Mouse (Mus musculus): ENCODE data around the gene Ablim1. TPM values are rescaled to one million over a fixed set of nuclear protein-coding genes. Genes with fewer than 3 reads are reported as not detected.
A peak's percentile ranks its signal among the peaks of the same experiment; 100 is the strongest.

The Ablim1 gene
- polyA plus RNA-seq, 1 experiment from 2014 or later: 26.6 TPM

DNA sequence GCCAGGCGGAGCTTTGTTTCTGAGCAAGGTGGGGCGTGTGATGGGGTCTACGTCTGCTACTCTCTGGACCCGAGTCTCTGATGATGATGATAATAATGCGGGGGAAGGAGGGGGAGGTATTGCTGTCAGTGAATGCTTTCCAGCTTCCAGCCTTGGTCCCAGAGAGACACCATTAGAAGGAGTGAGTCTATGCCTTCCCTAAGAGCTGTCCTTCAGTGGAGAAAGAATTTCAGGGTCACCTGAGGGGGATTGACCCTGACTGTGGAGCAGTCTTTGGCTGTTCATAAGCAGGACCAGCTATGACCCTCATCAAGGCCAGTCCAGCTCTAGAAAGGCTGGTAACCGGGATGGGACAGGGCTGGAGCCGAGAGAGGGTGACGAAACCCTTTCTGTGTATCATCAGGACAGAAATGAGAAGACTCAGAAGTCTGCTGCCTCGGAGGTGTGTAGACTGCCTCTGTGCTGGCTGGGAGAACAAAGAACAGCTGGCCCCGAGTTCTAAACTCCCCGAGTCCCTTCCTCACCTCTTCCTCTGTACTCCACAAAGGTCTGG lies 370 bp upstream of the Ablim1 start:
- H3K4me2 ChIP-seq (replicated peaks): peak overlapping the region; percentile 96
- WGBS: 44% methylated on average over 11 of the region's 11 CpGs
- H3K36me3 ChIP-seq: no peaks in the 10 kb centered on the region
- peak overlapping the region; percentile 58 for H3K27ac ChIP-seq
- H3K4me1 ChIP-seq: peaks cover 5% of the 10 kb centered on the region
- H3K27me3 ChIP-seq: peaks cover 20% of the 10 kb centered on the region
- H3K9ac ChIP-seq: peak overlapping the region; percentile 70
- no peaks in the 10 kb centered on the region for H3K9me3 ChIP-seq (replicated peaks)
- H3K4me3 ChIP-seq: peak overlapping the region; percentile 55
- ATAC-seq (ENCODE audit: low FRiP score): peak; percentile 48; the same call in 1 of the 2 replicates

GRCm38 (mm10) chr19:57313891-57314345 lies 801 bp downstream of the Ablim1 start:
- peaks cover 5% of the 10 kb centered on the region for H3K4me1 ChIP-seq
- H3K27me3 ChIP-seq: peaks cover 20% of the 10 kb centered on the region
- H3K9me3 ChIP-seq (replicated peaks): no peaks in the 10 kb centered on the region
- H3K36me3 ChIP-seq: no peaks in the 10 kb centered on the region
- peak overlapping the region; percentile 96 for H3K4me2 ChIP-seq (replicated peaks)
- WGBS: 72% methylated on average over 3 of the region's 3 CpGs
- H3K4me3 ChIP-seq: peak overlapping the region; percentile 55
- H3K9ac ChIP-seq: peak overlapping the region; percentile 70
- no peak overlapping the region; the same call in 1 of the 2 replicates for H3K27ac ChIP-seq
- no peak for ATAC-seq (ENCODE audit: low FRiP score)

DNA sequence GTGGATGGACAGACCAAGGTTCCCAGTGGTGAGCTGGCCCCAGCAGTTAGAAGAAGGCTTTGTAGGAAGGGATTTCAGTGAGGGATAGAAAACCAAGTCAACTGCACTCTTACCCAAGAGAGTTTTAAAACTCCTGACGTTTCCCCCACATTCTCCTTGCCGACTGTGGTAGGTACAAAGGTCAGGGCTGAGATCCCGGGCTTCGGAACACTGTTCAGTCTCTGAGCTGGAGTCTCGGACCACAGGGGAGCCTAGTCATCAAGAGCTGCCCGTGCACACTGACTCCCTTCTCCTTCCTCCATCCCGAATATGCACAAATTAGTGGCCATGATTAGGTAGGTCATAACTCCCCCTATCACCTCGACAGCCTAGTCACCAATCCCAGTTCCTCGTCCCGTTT lies 1.5 kb downstream of the Ablim1 start:
- no peaks in the 10 kb centered on the region for H3K36me3 ChIP-seq
- H3K4me3 ChIP-seq: no peak overlapping the region
- 80% methylated on average over 10 of the region's 10 CpGs for WGBS
- H3K9me3 ChIP-seq (replicated peaks): no peaks in the 10 kb centered on the region
- H3K27me3 ChIP-seq: peaks cover 20% of the 10 kb centered on the region
- no peak overlapping the region for H3K27ac ChIP-seq
- ATAC-seq (ENCODE audit: low FRiP score): no peak
- no peak overlapping the region for H3K9ac ChIP-seq
- H3K4me1 ChIP-seq: peaks cover 5% of the 10 kb centered on the region
- H3K4me2 ChIP-seq (replicated peaks): no peak overlapping the region

- no peaks in the 10 kb centered on the region for H3K9me3 ChIP-seq (replicated peaks)
- WGBS: 73% methylated on average over 4 of the region's 4 CpGs
- no peak overlapping the region for H3K4me2 ChIP-seq (replicated peaks)
- H3K4me1 ChIP-seq: peaks cover 5% of the 10 kb centered on the region
- H3K4me3 ChIP-seq: no peak overlapping the region
- no peaks in the 10 kb centered on the region for H3K36me3 ChIP-seq
- no peak for ATAC-seq (ENCODE audit: low FRiP score)
- peaks cover 11% of the 10 kb centered on the region for H3K27me3 ChIP-seq
- no peak overlapping the region for H3K27ac ChIP-seq
- H3K9ac ChIP-seq: no peak overlapping the region
Observed at GRCm38 (mm10) chr19:57309980-57310379, 4.7 kb downstream of the Ablim1 start.

GRCm38 (mm10) chr19:57306601-57307000 lies 8.1 kb downstream of the Ablim1 start:
- H3K4me1 ChIP-seq: peaks cover 4% of the 10 kb centered on the region; the same call in 1 of the 2 replicates
- no peaks in the 10 kb centered on the region for H3K27me3 ChIP-seq
- H3K4me3 ChIP-seq: no peak overlapping the region
- H3K9me3 ChIP-seq (replicated peaks): no peaks in the 10 kb centered on the region
- no peak for ATAC-seq (ENCODE audit: low FRiP score)
- H3K9ac ChIP-seq: no peak overlapping the region
- 88% methylated on average over 4 of the region's 4 CpGs for WGBS
- no peak overlapping the region for H3K27ac ChIP-seq
- H3K36me3 ChIP-seq: no peaks in the 10 kb centered on the region
- no peak overlapping the region for H3K4me2 ChIP-seq (replicated peaks)

DNA sequence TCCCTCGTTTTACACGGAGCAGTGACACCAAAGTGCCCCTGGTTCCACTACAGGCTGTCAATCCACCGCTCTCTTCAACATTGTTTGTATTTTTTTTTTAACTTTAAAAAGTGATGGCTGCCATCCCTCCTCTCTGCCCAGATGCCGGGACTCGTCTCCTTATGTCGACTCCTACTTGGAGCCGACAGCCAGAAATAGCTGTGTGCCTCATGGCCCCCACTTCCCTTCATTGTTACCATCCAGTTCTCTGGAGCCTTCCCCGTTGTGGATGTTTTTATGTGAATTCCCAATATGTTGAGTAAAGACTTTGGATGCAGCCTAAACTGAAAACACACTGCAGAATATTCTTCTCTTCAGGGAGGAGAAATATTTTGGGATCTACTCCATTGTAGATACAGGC lies 8.7 kb downstream of the Ablim1 start:
- Histone ChIP-seq H3K27me3 (no peaks in the 10 kb centered on the region), H3K4me2 (replicated peaks) (no peak overlapping the region), H3K9ac (no peak overlapping the region), H3K36me3 (no peaks in the 10 kb centered on the region), H3K27ac (no peak overlapping the region), H3K4me3 (no peak overlapping the region), H3K9me3 (replicated peaks) (no peaks in the 10 kb centered on the region), H3K4me1 (peaks cover 4% of the 10 kb centered on the region; the same call in 1 of the 2 replicates)
- 78% methylated on average over 8 of the region's 8 CpGs for WGBS
- ATAC-seq (ENCODE audit: low FRiP score): no peak

- peaks cover 4% of the 10 kb centered on the region; the same call in 1 of the 2 replicates for H3K4me1 ChIP-seq
- H3K27me3 ChIP-seq: no peaks in the 10 kb centered on the region
- no peak overlapping the region for H3K9ac ChIP-seq
- H3K36me3 ChIP-seq: no peaks in the 10 kb centered on the region
- H3K4me2 ChIP-seq (replicated peaks): no peak overlapping the region
- H3K4me3 ChIP-seq: no peak overlapping the region
- WGBS: 79% methylated on average over 2 of the region's 2 CpGs
- no peak overlapping the region for H3K27ac ChIP-seq
- no peak for ATAC-seq (ENCODE audit: low FRiP score)
- H3K9me3 ChIP-seq (replicated peaks): no peaks in the 10 kb centered on the region
Observed at GRCm38 (mm10) chr19:57304666-57305065, 10.1 kb downstream of the Ablim1 start.

DNA sequence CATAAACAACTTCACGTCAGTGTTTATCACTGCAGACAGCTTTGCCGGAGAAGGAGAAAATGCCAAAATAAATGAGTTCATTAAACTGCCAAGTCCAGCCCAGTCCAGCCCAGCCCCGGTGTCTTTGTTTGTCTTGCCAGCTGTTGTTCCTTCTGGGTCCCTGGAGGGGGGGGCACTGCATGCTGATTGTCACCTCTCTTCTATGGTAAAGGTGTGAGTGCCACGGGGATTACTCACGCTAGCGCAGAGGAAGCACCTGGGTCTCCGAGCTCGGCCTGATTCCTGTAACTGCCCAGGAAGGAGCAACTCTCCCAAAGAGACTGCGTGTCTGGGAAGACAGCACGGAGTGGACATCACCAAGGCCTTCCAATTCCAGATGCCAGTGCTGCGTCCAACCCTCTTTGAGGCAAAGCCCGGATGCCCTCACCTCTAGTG lies 12.7 kb downstream of the Ablim1 start:
- WGBS: 67% methylated on average over 12 of the region's 12 CpGs

GRCm38 (mm10) chr19:57298006-57298405 lies 16.7 kb downstream of the Ablim1 start:
- WGBS: 77% methylated on average over 5 of the region's 5 CpGs
- Histone ChIP-seq H3K36me3 (no peaks in the 10 kb centered on the region), H3K27ac (no peak overlapping the region), H3K9ac (no peak overlapping the region), H3K9me3 (replicated peaks) (no peaks in the 10 kb centered on the region), H3K27me3 (no peaks in the 10 kb centered on the region), H3K4me1 (peaks cover 4% of the 10 kb centered on the region; the same call in 1 of the 2 replicates), H3K4me2 (replicated peaks) (no peak overlapping the region), H3K4me3 (no peak overlapping the region)
- ATAC-seq (ENCODE audit: low FRiP score): no peak

More for the DNA sequence above, 12.7 kb downstream of the Ablim1 start:
- Histone ChIP-seq H3K4me1 (peaks cover 4% of the 10 kb centered on the region; the same call in 1 of the 2 replicates), H3K4me3 (no peak overlapping the region), H3K9me3 (replicated peaks) (no peaks in the 10 kb centered on the region), H3K36me3 (no peaks in the 10 kb centered on the region), H3K9ac (no peak overlapping the region), H3K4me2 (replicated peaks) (no peak overlapping the region), H3K27ac (no peak overlapping the region), H3K27me3 (no peaks in the 10 kb centered on the region)
- ATAC-seq (ENCODE audit: low FRiP score): no peak

- no peak for ATAC-seq (ENCODE audit: low FRiP score)
- H3K27me3 ChIP-seq: no peaks in the 10 kb centered on the region
- 90% methylated on average over 9 of the region's 9 CpGs for WGBS
Observed at GRCm38 (mm10) chr19:57297447-57297846, 17.3 kb downstream of the Ablim1 start.

GRCm38 (mm10) chr19:57296539-57296938 lies 18.2 kb downstream of the Ablim1 start:
- no peaks in the 10 kb centered on the region for H3K27me3 ChIP-seq
- no peak overlapping the region for H3K4me3 ChIP-seq
- ATAC-seq (ENCODE audit: low FRiP score): no peak
- no peaks in the 10 kb centered on the region for H3K4me1 ChIP-seq
- WGBS: 81% methylated on average over 5 of the region's 5 CpGs
- no peak overlapping the region for H3K4me2 ChIP-seq (replicated peaks)
- no peaks in the 10 kb centered on the region for H3K9me3 ChIP-seq (replicated peaks)
- H3K36me3 ChIP-seq: no peaks in the 10 kb centered on the region
- H3K27ac ChIP-seq: no peak overlapping the region
- H3K9ac ChIP-seq: no peak overlapping the region

More at GRCm38 (mm10) chr19:57297447-57297846, 17.3 kb downstream of the Ablim1 start:
- no peak overlapping the region for H3K4me2 ChIP-seq (replicated peaks)
- no peak overlapping the region for H3K27ac ChIP-seq
- H3K9me3 ChIP-seq (replicated peaks): no peaks in the 10 kb centered on the region
- no peak overlapping the region for H3K9ac ChIP-seq
- no peaks in the 10 kb centered on the region for H3K36me3 ChIP-seq
- peaks cover 4% of the 10 kb centered on the region; the same call in 1 of the 2 replicates for H3K4me1 ChIP-seq
- H3K4me3 ChIP-seq: no peak overlapping the region

GRCm38 (mm10) chr19:57295521-57295920 lies 19.2 kb downstream of the Ablim1 start:
- H3K27ac ChIP-seq: no peak overlapping the region
- no peaks in the 10 kb centered on the region for H3K4me1 ChIP-seq
- no peaks in the 10 kb centered on the region for H3K27me3 ChIP-seq
- H3K36me3 ChIP-seq: no peaks in the 10 kb centered on the region
- H3K9me3 ChIP-seq (replicated peaks): no peaks in the 10 kb centered on the region
- no peak overlapping the region for H3K9ac ChIP-seq
- H3K4me2 ChIP-seq (replicated peaks): no peak overlapping the region
- H3K4me3 ChIP-seq: no peak overlapping the region
- ATAC-seq (ENCODE audit: low FRiP score): no peak
- 61% methylated on average over 9 of the region's 9 CpGs for WGBS

DNA sequence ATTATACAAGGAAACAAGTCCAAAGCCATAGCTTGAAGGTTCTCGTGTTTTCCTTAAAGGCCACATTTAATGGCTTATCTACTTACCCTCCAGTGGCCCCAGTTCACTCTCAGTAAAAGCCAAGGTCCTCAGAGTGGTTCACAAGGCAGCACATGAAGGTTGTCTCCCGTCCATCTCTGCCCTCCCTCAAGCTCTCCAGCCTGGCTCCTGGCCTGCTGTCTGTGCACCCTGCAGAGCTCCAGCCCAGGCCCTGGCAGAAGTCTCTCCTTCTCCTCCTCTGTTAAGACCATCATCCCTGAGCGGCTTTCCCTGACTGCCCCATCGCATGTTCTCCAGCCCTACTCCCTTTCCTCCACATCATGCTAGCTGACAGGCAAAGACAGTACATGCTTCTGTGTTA lies 20.4 kb downstream of the Ablim1 start:
- WGBS: 88% methylated on average over 4 of the region's 4 CpGs
- H3K9ac ChIP-seq: no peak overlapping the region
- no peak overlapping the region for H3K27ac ChIP-seq
- no peaks in the 10 kb centered on the region for H3K4me1 ChIP-seq
- H3K27me3 ChIP-seq: no peaks in the 10 kb centered on the region; the same call in 1 of the 2 replicates
- ATAC-seq (ENCODE audit: low FRiP score): no peak
- H3K9me3 ChIP-seq (replicated peaks): no peaks in the 10 kb centered on the region
- no peak overlapping the region for H3K4me2 ChIP-seq (replicated peaks)
- no peaks in the 10 kb centered on the region for H3K36me3 ChIP-seq
- H3K4me3 ChIP-seq: no peak overlapping the region

Data from hindbrain, embryonic 12.5 days (tissue).